Mouse (Mus musculus): ENCODE measurements around the gene Zfp428. TPM values are rescaled to one million over a fixed set of nuclear protein-coding genes. Genes with fewer than 3 reads are reported as not detected.
"Not testable (repeated sequence)": the region's sequence is repeated elsewhere in the genome, so short reads cannot be mapped to it uniquely, and the experiment has no call there.

The Zfp428 gene
- polyA plus RNA-seq, 1 experiment = 10.0 TPM

GRCm38 (mm10) chr7:24520054-24520453 is 13.2 kb downstream of the Zfp428 start:
- DNase-seq (ENCODE audit: low spot score) = not testable (repeated sequence)

DNA sequence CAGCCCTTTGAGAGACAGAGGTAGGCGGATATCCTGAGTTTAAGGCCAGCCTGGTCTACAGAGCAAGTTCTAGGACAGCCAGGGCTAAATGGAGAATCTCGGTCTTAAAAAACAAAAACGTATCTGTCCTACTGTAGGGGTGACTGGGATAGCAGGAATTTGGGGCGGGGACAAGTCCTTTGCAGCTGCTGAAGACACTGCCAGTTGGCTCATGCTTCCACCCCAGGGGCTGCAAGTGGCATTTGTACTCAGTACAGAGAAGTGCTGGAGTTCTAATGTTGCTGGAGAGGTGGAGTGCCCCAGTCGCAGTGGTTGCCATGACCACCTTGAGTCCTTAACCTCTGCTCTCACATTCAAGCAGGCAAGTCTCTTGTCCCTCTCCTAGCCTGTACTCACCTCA is 16.0 kb downstream of the Zfp428 start:
- no peak for DNase-seq (ENCODE audit: low spot score)

GRCm38 (mm10) chr7:24523723-24524122 is 16.9 kb downstream of the Zfp428 start:
- no peak for DNase-seq (ENCODE audit: low spot score)

- DNase-seq (ENCODE audit: low spot score) = no peak
These were observed 18.2 kb downstream of the Zfp428 start for GRCm38 (mm10) chr7:24524978-24525377.

GRCm38 (mm10) chr7:24525686-24526420 is 19.0 kb downstream of the Zfp428 start:
- DNase-seq (ENCODE audit: low spot score) = no peak

DNA sequence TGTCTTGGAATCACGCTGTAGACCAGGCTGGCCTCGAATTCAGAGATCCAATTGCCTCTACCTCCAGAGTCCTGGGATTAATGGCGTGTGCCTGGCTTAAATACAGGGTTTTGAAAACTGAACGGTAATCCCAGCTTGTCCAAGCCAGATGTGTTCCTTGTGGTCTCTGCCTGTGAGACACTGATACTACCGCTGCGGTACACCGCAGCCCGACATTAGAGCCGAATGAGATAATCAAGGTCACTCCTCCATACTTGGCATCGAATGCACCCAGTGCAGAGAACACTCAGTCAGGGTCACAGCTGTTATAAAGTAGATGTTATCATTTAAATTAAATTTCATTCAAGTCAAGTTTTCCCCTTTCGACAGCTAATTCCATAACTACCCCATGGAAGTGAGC is 22.1 kb downstream of the Zfp428 start:
- DNase-seq (ENCODE audit: low spot score) = no peak

DNA sequence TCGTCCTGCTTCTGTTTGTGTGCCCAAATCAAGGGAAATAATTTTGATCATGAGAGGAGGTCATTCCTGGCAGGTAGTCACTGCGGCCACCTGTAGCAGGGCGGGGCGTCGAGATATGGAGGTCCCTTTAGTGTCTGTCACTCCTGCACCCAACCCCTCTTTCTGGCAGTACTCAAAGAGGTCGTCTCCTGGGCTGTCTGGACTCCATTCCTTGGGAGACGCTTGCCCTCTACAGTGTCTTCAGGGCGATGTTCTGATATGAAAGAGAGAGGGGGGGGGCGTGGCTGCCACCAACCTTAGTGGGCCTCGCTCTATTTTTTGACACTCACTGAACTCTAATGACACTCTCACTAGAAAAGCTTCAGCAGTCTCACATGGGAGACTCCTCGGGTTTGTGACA is 22.8 kb downstream of the Zfp428 start:
- DNase-seq (ENCODE audit: low spot score) = peak; percentile 12

DNA sequence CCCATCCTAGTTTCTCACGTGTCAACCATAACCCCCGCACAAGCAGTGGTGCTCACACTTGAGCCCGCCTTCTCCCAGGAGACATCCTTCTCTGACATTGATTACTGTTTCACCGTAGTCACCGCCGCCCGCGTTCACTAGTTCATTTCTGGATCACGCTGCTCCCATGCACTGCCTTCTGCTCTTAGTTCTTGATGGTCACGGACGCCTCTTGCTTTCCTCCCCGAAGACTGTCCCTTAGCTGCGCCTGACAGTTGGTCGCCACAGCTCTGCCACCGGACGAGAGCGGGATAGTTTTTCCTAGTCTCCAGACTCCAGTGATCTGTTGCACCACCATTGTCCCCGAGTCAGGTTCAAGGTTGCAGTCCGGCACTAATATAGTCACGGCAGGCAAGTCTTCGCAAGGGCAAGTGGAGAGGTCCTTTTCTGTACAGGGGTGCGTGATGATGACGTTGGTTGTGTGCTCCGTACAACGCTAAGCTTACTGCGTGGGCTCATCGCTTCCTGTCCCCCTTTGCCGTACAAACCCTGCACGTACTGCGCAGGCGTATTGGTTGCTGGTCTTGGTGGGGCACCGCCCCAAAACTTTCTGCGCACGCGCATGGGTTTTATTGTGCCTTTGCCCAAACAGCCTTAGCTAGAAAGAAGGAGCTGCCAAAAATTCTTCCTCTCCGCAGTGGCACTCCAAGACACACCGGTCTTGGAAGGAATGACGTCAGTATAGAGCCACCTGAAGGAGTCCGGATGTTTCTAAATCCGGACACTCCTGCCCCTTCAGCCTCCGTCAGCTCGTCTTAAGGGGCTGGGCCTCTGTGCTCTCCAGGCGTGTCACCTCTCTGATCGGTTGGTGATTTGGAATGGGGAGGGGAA is 23.5 kb downstream of the Zfp428 start, which contains the start of gene Irgq:
TSS of gene Irgq (plus strand) at position 628 of the 870 bp plus-strand sequence.
- peak; percentile 97 for DNase-seq (ENCODE audit: low spot score)

GRCm38 (mm10) chr7:24531211-24531971 is 24.6 kb downstream of the Zfp428 start:
- peak; percentile 61 for DNase-seq (ENCODE audit: low spot score)

GRCm38 (mm10) chr7:24533031-24533571 is 26.3 kb downstream of the Zfp428 start:
- no peak for DNase-seq (ENCODE audit: low spot score)

GRCm38 (mm10) chr7:24533806-24534205 is 27.0 kb downstream of the Zfp428 start:
- no peak for DNase-seq (ENCODE audit: low spot score)

GRCm38 (mm10) chr7:24534301-24534700 is 27.5 kb downstream of the Zfp428 start:
- DNase-seq (ENCODE audit: low spot score) = no peak

GRCm38 (mm10) chr7:24537081-24537480 is 30.3 kb downstream of the Zfp428 start:
- DNase-seq (ENCODE audit: low spot score) = no peak

- DNase-seq (ENCODE audit: low spot score) = no peak
These were observed 30.8 kb downstream of the Zfp428 start for GRCm38 (mm10) chr7:24537591-24537990.

- DNase-seq (ENCODE audit: low spot score) = no peak
These were observed 31.3 kb downstream of the Zfp428 start for GRCm38 (mm10) chr7:24538154-24538553.

- no peak for DNase-seq (ENCODE audit: low spot score)
These were observed 31.9 kb downstream of the Zfp428 start for GRCm38 (mm10) chr7:24538701-24539100.

DNA sequence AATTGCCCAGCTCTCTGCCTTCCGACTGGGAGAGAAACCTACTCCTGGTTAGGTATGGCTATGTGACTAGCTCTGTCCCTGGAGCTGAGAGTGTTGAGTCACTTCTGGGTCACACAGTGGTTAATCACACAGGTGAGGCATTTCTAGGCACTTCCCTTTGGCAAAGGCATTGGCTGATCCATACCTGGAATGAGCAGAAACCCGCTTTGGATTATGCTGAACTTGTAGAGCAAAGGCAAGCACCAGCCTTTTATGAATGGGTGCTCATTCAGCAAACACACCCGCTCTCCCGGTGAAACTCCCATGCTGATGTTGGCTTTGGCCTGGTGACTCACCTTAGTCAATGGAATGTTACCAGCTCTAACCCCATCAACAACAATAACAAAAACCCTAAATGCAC is 32.9 kb downstream of the Zfp428 start:
- no peak for DNase-seq (ENCODE audit: low spot score)

DNA sequence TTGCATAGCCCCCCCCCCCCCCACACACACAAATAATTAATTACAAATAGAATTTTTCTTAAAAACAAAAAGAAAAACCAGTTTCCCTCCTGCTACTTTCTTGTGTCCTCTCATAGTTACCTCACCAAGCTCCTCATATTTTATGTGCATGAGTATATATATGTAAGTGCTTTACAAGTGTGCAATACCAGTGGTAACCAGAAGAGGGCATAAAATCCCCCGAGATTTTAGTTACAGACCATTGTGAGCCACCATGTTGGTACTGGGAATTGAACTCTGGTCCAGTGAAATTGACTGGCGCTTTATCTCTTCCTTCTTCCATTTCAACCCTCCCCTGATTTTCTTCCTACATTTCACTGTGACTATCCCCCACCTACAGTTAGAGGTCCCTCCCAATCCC is 37.7 kb downstream of the Zfp428 start:
- no peak for DNase-seq (ENCODE audit: low spot score)

DNA sequence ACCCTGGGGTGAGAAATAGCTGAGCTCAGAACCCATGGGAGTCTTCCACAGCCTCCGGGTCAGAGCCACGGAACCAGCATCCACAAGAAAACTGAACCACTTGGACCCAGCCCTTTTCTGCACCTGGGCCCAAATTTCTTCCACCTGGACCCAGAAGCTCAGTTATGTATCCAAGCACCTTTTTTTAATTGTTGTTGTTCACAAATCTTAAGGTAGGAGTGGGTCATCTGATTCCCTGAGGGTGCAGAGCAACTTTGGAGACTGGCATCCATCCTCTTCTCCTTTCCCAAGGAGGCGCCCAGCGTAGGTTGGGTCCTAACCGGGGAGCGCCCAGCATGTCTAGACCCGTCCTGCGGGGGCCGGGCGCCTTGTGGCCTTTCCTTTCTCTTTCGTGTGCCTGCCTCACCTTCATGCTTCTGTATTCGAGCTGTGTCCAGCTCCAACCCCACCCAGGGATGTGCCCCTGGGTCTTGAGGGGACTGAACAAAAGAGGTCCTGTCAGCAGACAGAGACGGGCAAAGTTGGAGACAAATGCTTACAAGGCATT is 39.3 kb downstream of the Zfp428 start, which contains the start of the genes Pinlyp and Xrcc1:
TSS of gene Pinlyp (minus strand) at position 51 of the 547 bp plus-strand sequence.
TSS of gene Xrcc1 (plus strand) at position 222 of the 547 bp plus-strand sequence.
- no peak for DNase-seq (ENCODE audit: low spot score)

DNA sequence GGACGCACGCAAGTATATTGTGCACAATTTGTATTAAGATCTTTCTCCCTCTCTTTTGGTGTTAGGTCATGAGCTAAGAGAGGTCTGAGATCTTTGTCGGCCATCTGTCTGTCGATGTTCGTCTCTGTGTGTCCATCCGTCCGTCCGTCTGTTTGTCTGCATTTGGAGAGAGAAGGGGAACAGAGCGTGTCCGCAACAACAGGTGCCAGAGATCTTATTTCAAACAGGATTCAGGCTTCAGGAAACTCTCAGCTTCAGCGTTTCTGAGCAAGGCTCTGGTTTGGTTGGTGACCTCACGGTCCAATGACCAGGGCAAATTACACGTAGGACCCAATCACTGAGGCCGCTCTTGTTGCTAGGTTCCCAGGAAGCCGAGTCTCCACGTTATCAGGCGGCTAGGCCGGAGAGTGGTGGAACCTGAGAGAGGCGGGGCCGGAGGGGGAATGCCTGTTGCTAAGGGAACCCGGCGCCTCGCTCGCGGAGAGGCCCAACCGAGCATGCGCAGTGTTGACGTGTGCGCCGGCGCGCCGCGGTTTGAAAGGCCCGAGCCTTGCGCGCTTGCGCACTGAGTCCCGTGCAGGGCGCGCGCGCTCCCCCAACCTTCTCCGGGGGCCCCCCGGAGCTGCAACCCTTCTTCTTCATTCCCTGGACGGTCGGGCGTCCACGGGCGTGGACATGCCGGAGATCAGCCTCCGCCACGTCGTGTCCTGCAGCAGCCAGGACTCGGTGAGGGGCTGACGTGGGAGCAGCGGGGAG is 40.0 kb downstream of the Zfp428 start:
- peak; percentile 95 for DNase-seq (ENCODE audit: low spot score)
